Mouse (Mus musculus) thymus, adult 2 months (tissue): ENCODE results near the gene Tsen2. TPM values are rescaled to one million over a fixed set of nuclear protein-coding genes. Genes with fewer than 3 reads are reported as not detected.
A peak's percentile ranks its signal among the peaks of the same experiment; 100 is the strongest.

Source experiments
- DNase-seq: peaks from one replicate; pipeline ENCODE4 v3.0.0; 2021
- H3K27ac ChIP-seq: fragments of 200-500 bp; 2 replicates; pipeline ENCODE4 v1.5.1; 2012; ENCODE audit warnings: low read length, control low read depth; ENCODE audit not compliant: control insufficient read depth, insufficient read depth
- H3K27me3 ChIP-seq: fragments of 200-500 bp; 2 replicates; pipeline ENCODE4 v1.6.1; 2012; ENCODE audit warnings: mild to moderate bottlenecking, low read length, moderate library complexity, mixed read lengths; ENCODE audit not compliant: control insufficient read depth, insufficient read depth
- H3K36me3 ChIP-seq: fragments of 200-500 bp; 2 replicates; pipeline ENCODE4 v1.6.1; 2012; ENCODE audit warnings: mild to moderate bottlenecking, low read length, moderate library complexity; ENCODE audit not compliant: control insufficient read depth, insufficient read depth
- H3K4me1 ChIP-seq: fragments of 200-500 bp; replicated peaks from 2 replicates; pipeline ENCODE4 v1.6.1; 2012; ENCODE audit warnings: low read length; ENCODE audit not compliant: control insufficient read depth, insufficient read depth
- H3K4me3 ChIP-seq: fragments of 200-500 bp; 2 replicates; pipeline ENCODE4 v1.5.1; 2012; ENCODE audit warnings: mild to moderate bottlenecking, low read length, control low read depth, moderate library complexity; ENCODE audit not compliant: control insufficient read depth, insufficient read depth
- CTCF ChIP-seq: fragments of 200-500 bp; IDR thresholded peaks from 2 replicates; pipeline ENCODE4 v1.5.1; 2012; ENCODE audit warnings: mild to moderate bottlenecking, control low read depth, low read length, moderate library complexity, borderline replicate concordance; ENCODE audit not compliant: control insufficient read depth, poor library complexity, insufficient read depth; ENCODE audit errors: extremely low read depth
- POLR2A ChIP-seq: fragments of 200-500 bp; IDR thresholded peaks from 2 replicates; pipeline ENCODE4 v1.6.1; 2012; ENCODE audit warnings: mild to moderate bottlenecking, low read length, control low read depth, moderate library complexity; ENCODE audit not compliant: control insufficient read depth, poor library complexity, insufficient read depth; ENCODE audit errors: extremely low read depth
- WGBS: fragments of 180-500 bp; shearing (Covaris S2); methylation state at CpG from one replicate; pipeline ENCODE4 v1.1.7; 2018; 5-methylcytosine and 5-hydroxymethylcytosine counted together
- polyA plus RNA-seq: library from polyadenylated mRNA; depleted of rRNA; stranded (reverse); fragments of >200 nt; gene quantifications from 2 replicates; pipeline ENCODE4 v1.2.3, GENCODE M21; 2012

The Tsen2 gene
- polyA plus RNA-seq, 1 experiment: 4.6 TPM

- Histone ChIP-seq H3K27ac (peak within 1 kb of the TSS; percentile 57; the same call in 1 of the 2 replicates), H3K27me3 (no peaks in the 10 kb centered on the region), H3K4me1 (peaks cover 8% of the 10 kb centered on the region), H3K36me3 (no peaks in the 10 kb centered on the region), H3K4me3 (peak within 1 kb of the TSS; percentile 78)
- TF ChIP-seq POLR2A: peak; percentile 68; the same call in 1 of the 2 replicates
- no peak for TF ChIP-seq CTCF
- peak; percentile 77 for DNase-seq
- under 1% methylated on average over 60 of the region's 61 CpGs for WGBS
Observed at GRCm38 (mm10) chr6:115601715-115602523, 57.5 kb downstream of the Tsen2 start, which contains the start of gene Mkrn2. Gene Mkrn2 (plus strand): TSS chr6:115601902.

- Histone ChIP-seq H3K27me3 (no peaks in the 10 kb centered on the region), H3K4me3 (no peak overlapping the region), H3K36me3 (peaks cover 9% of the 10 kb centered on the region), H3K27ac (no peak overlapping the region), H3K4me1 (peaks cover 13% of the 10 kb centered on the region)
- DNase-seq: no peak
- TF ChIP-seq CTCF (no peak), POLR2A (no peak)
- WGBS: 96% methylated on average over 1 of the region's 1 CpGs
Observed at GRCm38 (mm10) chr6:115606461-115606860, 62.0 kb downstream of the Tsen2 start.

GRCm38 (mm10) chr6:115607429-115607828, 63.0 kb downstream of the Tsen2 start:
- TF ChIP-seq CTCF (no peak), POLR2A (no peak)
- H3K27me3 ChIP-seq: no peaks in the 10 kb centered on the region
- WGBS: 96% methylated on average over 4 of the region's 4 CpGs
- H3K4me1 ChIP-seq: peaks cover 11% of the 10 kb centered on the region
- no peak for DNase-seq
- H3K27ac ChIP-seq: no peak overlapping the region
- H3K4me3 ChIP-seq: no peak overlapping the region
- H3K36me3 ChIP-seq: peaks cover 16% of the 10 kb centered on the region

- Histone ChIP-seq H3K27ac (no peak overlapping the region), H3K27me3 (no peaks in the 10 kb centered on the region), H3K4me1 (0 out of 2 replicates have a peak, but pooled peaks cover 5% of the 10 kb centered on the region), H3K36me3 (peaks cover 31% of the 10 kb centered on the region), H3K4me3 (no peak overlapping the region)
- WGBS: 91% methylated on average over 3 of the region's 3 CpGs
- peak; percentile 55 for DNase-seq
- TF ChIP-seq POLR2A (no peak), CTCF (no peak)
Observed at GRCm38 (mm10) chr6:115609121-115609520, 64.7 kb downstream of the Tsen2 start.

GRCm38 (mm10) chr6:115610301-115610700, 65.8 kb downstream of the Tsen2 start:
- peak overlapping the region; percentile 55 for H3K27ac ChIP-seq
- WGBS: 87% methylated on average over 5 of the region's 5 CpGs
- peaks cover 41% of the 10 kb centered on the region for H3K36me3 ChIP-seq
- no peak for DNase-seq
- no peak overlapping the region for H3K4me3 ChIP-seq
- TF ChIP-seq POLR2A: no peak
- TF ChIP-seq CTCF: no peak
- H3K4me1 ChIP-seq: 0 out of 2 replicates have a peak, but pooled peaks cover 5% of the 10 kb centered on the region
- H3K27me3 ChIP-seq: no peaks in the 10 kb centered on the region

- Histone ChIP-seq H3K27ac (no peak overlapping the region), H3K4me1 (0 out of 2 replicates have a peak, but pooled peaks cover 5% of the 10 kb centered on the region), H3K27me3 (no peaks in the 10 kb centered on the region), H3K4me3 (no peak overlapping the region), H3K36me3 (peaks cover 76% of the 10 kb centered on the region)
- DNase-seq: no peak
- TF ChIP-seq CTCF (no peak), POLR2A (no peak)
Observed at GRCm38 (mm10) chr6:115613793-115614192, 69.3 kb downstream of the Tsen2 start.
